Mouse (Mus musculus): Measurements from ENCODE around the gene C1qtnf1. TPM values are rescaled to one million over a fixed set of nuclear protein-coding genes. Genes with fewer than 3 reads are reported as not detected.

The C1qtnf1 gene
- polyA plus RNA-seq, 2 experiments = 1.1 to 1.4 TPM

DNA sequence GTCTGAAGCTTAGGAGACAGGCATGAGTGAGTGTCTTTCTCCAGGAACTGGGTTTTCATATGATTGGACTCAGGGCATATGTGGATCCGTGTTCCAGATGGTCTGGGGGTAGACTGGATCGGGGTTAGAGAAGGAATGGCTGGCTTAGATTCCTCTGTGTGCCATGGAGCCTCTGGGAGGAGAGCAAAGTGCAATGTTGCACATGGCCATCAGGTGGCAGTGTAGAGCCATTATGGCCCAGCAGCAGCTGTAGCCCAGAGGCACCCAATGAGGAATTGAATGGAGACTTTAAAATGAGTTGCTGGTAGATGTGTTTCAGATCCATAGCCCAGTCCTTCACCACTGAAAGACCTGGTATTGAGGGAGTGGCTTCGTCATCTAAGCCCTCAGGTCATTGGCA lies 17.8 kb downstream of the C1qtnf1 start:
- DNase-seq (ENCODE audit: low read depth in 3 of 3, low spot score in 3 of 3) (no peak), ATAC-seq (ENCODE audit: insufficient read depth) (0 out of 2 replicates have a peak, but pooled peaks have one; percentile 41)
- no peaks in the 10 kb centered on the region for H3K27me3 ChIP-seq (ENCODE audit: control insufficient read depth, insufficient read depth, low read length)
- no peak overlapping the region for H3K4me3 ChIP-seq (ENCODE audit: insufficient read depth in 1 of 2, low read depth in 2 of 2, low read length in 2 of 2)
- TF ChIP-seq EP300 (IDR thresholded peaks at IDR 0.05; ENCODE audit: low read depth) (no peak), CTCF (IDR thresholded peaks at IDR 0.05; ENCODE audit: low read depth) (peak; percentile 97)
- H3K4me2 ChIP-seq (ENCODE audit: low read depth) = no peak overlapping the region
- no peaks in the 10 kb centered on the region for H3K4me1 ChIP-seq (replicated peaks; ENCODE audit: control insufficient read depth in 2 of 2, insufficient read depth in 2 of 2, low read length in 1 of 2)
- no peak overlapping the region for H3K9ac ChIP-seq (replicated peaks)
- H3K27ac ChIP-seq = no peak overlapping the region
- 4% methylated on average over 3 of the region's 3 CpGs for WGBS (ENCODE audit: insufficient replicate concordance)
- no peaks in the 10 kb centered on the region for H3K9me3 ChIP-seq (ENCODE audit: control insufficient read depth, low read length)
- no peaks in the 10 kb centered on the region for H3K36me3 ChIP-seq (replicated peaks; ENCODE audit: control insufficient read depth, insufficient read depth, low read depth)

DNA sequence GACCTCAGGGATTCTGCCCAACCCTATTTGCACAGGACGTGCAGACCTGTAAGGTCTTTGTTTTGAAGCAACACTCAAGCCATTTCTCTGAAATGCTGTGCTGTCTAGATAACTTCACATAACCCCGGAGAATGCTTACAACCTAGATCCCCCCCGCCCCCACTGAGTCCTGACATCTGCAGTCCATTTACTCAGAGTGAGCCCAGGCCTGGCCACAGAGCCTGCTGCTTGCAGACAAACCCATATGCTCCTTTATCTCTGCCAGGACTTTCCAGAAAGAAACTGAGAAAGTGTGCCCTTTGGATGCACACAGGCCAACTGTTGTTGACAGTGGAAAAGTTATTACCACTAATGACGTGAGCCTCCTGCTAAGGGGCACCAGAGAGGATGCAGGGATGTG lies 19.3 kb downstream of the C1qtnf1 start:
- WGBS (ENCODE audit: insufficient replicate concordance) = 46% methylated on average over 4 of the region's 4 CpGs
- no peak for ATAC-seq (ENCODE audit: insufficient read depth)
- TF ChIP-seq EP300 (IDR thresholded peaks at IDR 0.05; ENCODE audit: low read depth) (no peak), CTCF (IDR thresholded peaks at IDR 0.05; ENCODE audit: low read depth) (no peak)

DNA sequence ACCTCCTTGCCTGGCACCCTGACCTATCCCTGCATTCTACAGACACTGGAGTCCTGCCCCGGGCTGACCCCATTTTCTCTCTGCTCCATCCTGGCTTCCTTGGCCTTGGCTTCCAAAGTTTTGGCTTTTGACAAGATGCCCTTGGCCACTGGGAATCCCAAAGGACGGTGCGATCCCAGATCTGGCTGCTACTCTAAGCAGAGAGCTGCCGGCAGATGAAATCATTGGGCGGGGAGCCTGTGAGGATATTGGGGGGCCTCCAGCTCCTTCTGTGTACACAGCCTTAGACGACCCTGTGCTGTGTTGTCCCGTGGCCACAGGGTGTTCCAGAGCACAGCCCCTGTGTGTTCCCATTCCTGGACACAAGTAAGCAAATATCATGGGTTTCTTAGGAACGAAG lies 20.4 kb downstream of the C1qtnf1 start:
- DNase-seq (ENCODE audit: low read depth in 3 of 3, low spot score in 3 of 3) (no peak), ATAC-seq (ENCODE audit: insufficient read depth) (no peak)
- no peaks in the 10 kb centered on the region for H3K4me1 ChIP-seq (replicated peaks; ENCODE audit: control insufficient read depth in 2 of 2, insufficient read depth in 2 of 2, low read length in 1 of 2)
- no peaks in the 10 kb centered on the region for H3K36me3 ChIP-seq (replicated peaks; ENCODE audit: control insufficient read depth, insufficient read depth, low read depth)
- no peak overlapping the region for H3K4me2 ChIP-seq (ENCODE audit: low read depth)
- H3K27me3 ChIP-seq (ENCODE audit: control insufficient read depth, insufficient read depth, low read length) = no peaks in the 10 kb centered on the region
- H3K9me3 ChIP-seq (ENCODE audit: control insufficient read depth, low read length) = no peaks in the 10 kb centered on the region
- H3K9ac ChIP-seq (replicated peaks) = no peak overlapping the region
- H3K27ac ChIP-seq = no peak overlapping the region
- 60% methylated on average over 8 of the region's 8 CpGs for WGBS (ENCODE audit: insufficient replicate concordance)
- TF ChIP-seq CTCF (IDR thresholded peaks at IDR 0.05; ENCODE audit: low read depth) (no peak), EP300 (IDR thresholded peaks at IDR 0.05; ENCODE audit: low read depth) (no peak)
- H3K4me3 ChIP-seq (ENCODE audit: insufficient read depth in 1 of 2, low read depth in 2 of 2, low read length in 2 of 2) = no peak overlapping the region

More for the DNA sequence above, 19.3 kb downstream of the C1qtnf1 start:
- Histone ChIP-seq H3K4me1 (replicated peaks; ENCODE audit: control insufficient read depth in 2 of 2, insufficient read depth in 2 of 2, low read length in 1 of 2) (no peaks in the 10 kb centered on the region), H3K27ac (no peak overlapping the region), H3K36me3 (replicated peaks; ENCODE audit: control insufficient read depth, insufficient read depth, low read depth) (no peaks in the 10 kb centered on the region), H3K4me3 (ENCODE audit: insufficient read depth in 1 of 2, low read depth in 2 of 2, low read length in 2 of 2) (no peak overlapping the region), H3K9ac (replicated peaks) (no peak overlapping the region), H3K27me3 (ENCODE audit: control insufficient read depth, insufficient read depth, low read length) (no peaks in the 10 kb centered on the region), H3K4me2 (ENCODE audit: low read depth) (no peak overlapping the region), H3K9me3 (ENCODE audit: control insufficient read depth, low read length) (no peaks in the 10 kb centered on the region)
- DNase-seq (ENCODE audit: low read depth in 3 of 3, low spot score in 3 of 3) = no peak

DNA sequence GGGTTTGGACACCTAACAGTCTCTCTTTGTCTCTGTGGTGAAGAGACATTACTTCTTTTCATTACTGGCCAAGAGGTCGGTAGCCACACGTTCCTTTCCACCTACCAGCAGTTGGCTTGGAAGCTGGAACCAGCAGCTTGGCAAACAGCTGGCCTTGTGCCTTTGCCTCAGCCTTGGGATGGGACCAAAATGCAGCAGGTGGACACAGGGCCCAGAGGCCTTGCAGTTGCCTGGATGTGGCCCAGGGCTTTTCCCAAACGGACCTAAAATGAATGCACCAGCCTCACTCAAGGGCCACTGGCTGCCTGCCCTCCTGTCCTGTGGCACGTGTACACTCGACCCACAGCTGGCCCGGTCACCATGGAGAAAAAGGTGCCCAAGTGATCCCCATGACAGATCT lies 23.2 kb downstream of the C1qtnf1 start:
- no peaks in the 10 kb centered on the region for H3K27me3 ChIP-seq (ENCODE audit: control insufficient read depth, insufficient read depth, low read length)
- ATAC-seq (ENCODE audit: insufficient read depth) (no peak), DNase-seq (ENCODE audit: low read depth in 3 of 3, low spot score in 3 of 3) (no peak)
- H3K4me2 ChIP-seq (ENCODE audit: low read depth) = no peak overlapping the region
- 62% methylated on average over 6 of the region's 6 CpGs for WGBS (ENCODE audit: insufficient replicate concordance)
- no peak overlapping the region for H3K27ac ChIP-seq
- no peaks in the 10 kb centered on the region for H3K4me1 ChIP-seq (replicated peaks; ENCODE audit: control insufficient read depth in 2 of 2, insufficient read depth in 2 of 2, low read length in 1 of 2)
- H3K9ac ChIP-seq (replicated peaks) = no peak overlapping the region
- no peak overlapping the region for H3K4me3 ChIP-seq (ENCODE audit: insufficient read depth in 1 of 2, low read depth in 2 of 2, low read length in 2 of 2)
- H3K9me3 ChIP-seq (ENCODE audit: control insufficient read depth, low read length) = no peaks in the 10 kb centered on the region
- no peak for TF ChIP-seq CTCF (IDR thresholded peaks at IDR 0.05; ENCODE audit: low read depth)
- TF ChIP-seq EP300 (IDR thresholded peaks at IDR 0.05; ENCODE audit: low read depth) = no peak
- H3K36me3 ChIP-seq (replicated peaks; ENCODE audit: control insufficient read depth, insufficient read depth, low read depth) = no peaks in the 10 kb centered on the region

DNA sequence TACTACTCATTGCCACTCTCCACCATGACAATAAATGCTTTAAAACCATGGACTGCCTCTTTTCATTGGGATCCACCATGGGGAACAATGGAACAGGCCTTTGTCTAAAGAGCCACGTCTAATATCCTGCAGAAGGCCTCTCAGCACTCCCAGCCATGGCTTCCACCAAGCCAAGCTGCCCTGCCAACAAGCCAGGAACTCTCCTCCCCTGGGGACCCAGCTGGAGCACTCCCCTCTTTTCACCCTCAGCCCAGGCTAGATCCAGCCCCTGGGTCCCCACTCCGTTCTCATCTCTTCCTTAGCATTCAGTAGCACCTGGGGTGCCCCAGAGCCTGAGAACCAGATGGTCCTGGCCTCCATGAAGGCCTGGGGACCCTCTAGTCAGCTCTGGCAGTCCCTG lies 25.0 kb downstream of the C1qtnf1 start:
- Histone ChIP-seq H3K9me3 (ENCODE audit: control insufficient read depth, low read length) (no peaks in the 10 kb centered on the region), H3K27ac (no peak overlapping the region), H3K9ac (replicated peaks) (no peak overlapping the region), H3K27me3 (ENCODE audit: control insufficient read depth, insufficient read depth, low read length) (no peaks in the 10 kb centered on the region), H3K36me3 (replicated peaks; ENCODE audit: control insufficient read depth, insufficient read depth, low read depth) (no peaks in the 10 kb centered on the region), H3K4me2 (ENCODE audit: low read depth) (no peak overlapping the region), H3K4me3 (ENCODE audit: insufficient read depth in 1 of 2, low read depth in 2 of 2, low read length in 2 of 2) (no peak overlapping the region), H3K4me1 (replicated peaks; ENCODE audit: control insufficient read depth in 2 of 2, insufficient read depth in 2 of 2, low read length in 1 of 2) (no peaks in the 10 kb centered on the region)
- TF ChIP-seq EP300 (IDR thresholded peaks at IDR 0.05; ENCODE audit: low read depth) (no peak), CTCF (IDR thresholded peaks at IDR 0.05; ENCODE audit: low read depth) (no peak)
- DNase-seq (ENCODE audit: low read depth in 3 of 3, low spot score in 3 of 3) (no peak), ATAC-seq (ENCODE audit: insufficient read depth) (no peak)
- 44% methylated on average over 2 of the region's 2 CpGs for WGBS (ENCODE audit: insufficient replicate concordance)

All from liver, embryonic 14.5 days (tissue).